Mouse (Mus musculus) spleen, postnatal 10 days (tissue): ENCODE results near the gene Psma4.
A peak's percentile ranks its signal among the peaks of the same experiment; 100 is the strongest.
"Not testable (repeated sequence)": the region's sequence is repeated elsewhere in the genome, so short reads cannot be mapped to it uniquely, and the experiment has no call there.

Experiments used
- DNase-seq, 2 experiments: peaks; one replicate each; pipeline ENCODE4 v3.0.0; 2021 to 2022; ENCODE audit warnings: low spot score in 2 of 2

The Psma4 gene

DNA sequence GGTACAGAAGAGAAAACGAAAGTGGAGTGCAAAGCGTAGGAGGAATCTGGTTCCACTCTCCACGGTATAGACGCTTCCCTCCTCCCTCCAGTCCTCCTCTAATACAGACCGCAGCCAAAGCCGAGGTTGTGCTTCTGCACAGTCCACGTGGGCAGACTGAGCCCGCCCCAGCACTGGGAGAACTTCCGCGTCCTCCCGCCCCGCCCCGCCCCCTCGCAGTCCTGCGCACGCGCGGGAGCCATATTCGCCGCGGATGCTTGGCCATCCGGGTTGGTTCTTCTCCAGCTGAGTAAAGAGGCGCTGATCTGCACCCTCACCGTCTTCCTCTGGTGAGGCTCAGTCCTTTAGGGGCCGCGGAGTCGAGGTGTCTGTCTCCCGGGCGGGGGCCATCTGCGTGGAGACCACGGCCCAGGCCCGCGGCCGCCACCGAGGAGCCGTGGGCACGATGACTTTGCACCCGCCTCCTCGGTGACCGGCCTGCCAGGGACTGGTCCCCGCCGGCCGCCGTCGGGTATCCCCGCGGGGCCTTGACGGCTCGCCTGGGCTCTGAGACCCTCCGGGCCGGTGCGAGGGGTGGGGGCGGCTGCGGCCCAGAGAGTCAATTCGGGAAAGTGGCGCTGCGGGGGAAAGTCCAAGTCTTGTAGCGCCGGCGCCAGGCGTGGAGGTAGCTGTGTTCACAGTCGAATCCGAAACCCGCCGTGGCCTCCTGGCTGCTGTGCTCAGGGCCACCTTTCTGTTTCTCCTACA lies at the start of gene Psma4, which contains the start of gene AY074887:
Psma4 (plus strand) TSS at position 216 of the 747 bp plus-strand sequence.
AY074887 (minus strand) TSS at position 424 of the 747 bp plus-strand sequence.
- DNase-seq: peak; percentile 91 to 93

DNA sequence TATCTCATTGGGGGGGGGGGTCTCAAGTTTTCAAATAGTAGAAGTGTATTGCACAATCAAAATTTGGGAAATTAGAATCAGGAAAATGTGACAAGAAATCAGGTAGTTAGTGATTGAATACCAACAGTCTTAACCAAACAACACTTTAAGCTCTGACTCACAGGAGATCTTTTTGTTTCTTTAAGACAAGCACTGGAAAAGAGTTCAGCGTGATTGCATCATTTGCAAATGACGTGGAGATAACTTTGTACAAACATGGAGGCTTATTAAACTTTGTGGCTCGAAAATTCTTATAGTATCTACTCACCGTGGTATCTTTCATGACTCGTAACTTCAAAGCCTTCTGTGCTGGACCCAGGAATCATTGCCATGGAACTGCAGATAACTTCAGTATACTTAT lies 41.1 kb upstream of the Psma4 start:
- DNase-seq: no peak

DNA sequence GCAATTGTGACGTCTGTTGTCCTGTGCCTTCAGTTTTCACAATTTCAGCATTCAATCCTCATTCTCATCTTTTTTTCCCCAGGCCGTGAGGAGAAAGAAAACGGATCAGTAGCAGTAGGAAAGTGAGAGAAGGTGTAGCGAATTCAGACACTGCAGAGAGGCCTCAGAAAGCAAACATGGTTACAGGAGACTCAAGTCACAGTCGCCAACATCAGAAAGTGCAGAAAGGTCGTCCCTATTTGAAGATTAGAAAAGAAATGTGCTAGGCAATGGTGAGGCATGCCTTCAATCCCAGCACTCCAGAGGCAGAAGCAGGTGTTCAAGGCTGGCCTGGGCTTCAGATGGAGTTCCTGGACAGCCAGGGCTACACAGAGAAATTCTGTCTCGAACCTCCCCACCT lies 35.0 kb upstream of the Psma4 start:
- DNase-seq: no peak

DNA sequence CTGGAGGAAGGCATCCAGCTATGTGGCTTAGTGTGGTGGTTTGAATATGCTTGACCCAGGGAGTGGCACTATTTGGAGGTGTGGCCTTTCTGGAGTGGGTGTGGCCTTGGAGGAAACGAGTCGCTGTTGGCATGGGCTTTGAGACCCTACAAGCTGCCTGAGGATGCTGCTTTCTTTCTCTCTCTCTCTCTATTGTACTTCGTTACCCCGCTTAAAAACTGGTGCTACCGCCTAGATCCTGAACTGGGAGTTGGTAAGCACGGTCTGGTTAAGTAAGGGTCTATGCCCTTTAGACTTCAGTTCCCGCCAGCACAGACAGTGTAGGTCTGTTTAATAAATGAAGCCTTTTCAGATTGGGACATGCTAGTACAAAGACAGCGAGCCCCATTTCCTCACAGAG lies 34.2 kb upstream of the Psma4 start:
- no peak for DNase-seq

DNA sequence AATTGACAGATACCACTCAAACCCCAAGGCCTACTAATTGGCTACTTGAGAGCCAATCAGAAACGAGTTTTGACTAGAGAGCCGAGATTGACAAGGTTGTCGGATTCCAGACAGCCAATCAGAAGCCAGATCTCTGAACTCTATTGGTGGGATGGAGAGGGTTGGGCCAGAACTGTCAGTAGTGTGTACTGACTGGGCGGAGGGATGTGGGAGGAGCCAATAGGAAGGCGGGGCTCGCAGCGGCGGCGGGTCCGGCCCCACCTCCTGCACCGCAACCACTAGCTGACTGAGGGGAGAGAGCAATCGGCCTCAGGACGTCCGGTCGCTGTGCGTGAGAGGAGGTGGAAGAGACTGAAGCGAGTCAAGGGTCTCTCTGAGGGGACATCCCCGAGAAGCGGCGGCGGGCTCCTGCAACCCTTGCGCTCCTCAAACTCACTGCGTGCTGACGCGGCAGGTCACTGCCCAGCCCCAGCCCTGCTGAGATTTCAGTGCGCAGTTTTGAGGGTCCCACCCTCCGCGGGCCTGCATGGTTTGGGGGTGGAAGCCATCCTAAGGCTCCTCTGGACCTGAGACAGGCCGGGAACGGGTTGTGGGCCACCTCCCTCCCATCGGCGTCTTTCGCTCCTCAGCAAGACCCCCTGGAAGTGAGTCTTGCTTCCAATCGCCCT lies 33.4 kb upstream of the Psma4 start, which contains the start of gene Hykk:
Hykk (plus strand) TSS at position 274 of the 668 bp plus-strand sequence.
- peak; percentile 26 to 84 for DNase-seq

DNA sequence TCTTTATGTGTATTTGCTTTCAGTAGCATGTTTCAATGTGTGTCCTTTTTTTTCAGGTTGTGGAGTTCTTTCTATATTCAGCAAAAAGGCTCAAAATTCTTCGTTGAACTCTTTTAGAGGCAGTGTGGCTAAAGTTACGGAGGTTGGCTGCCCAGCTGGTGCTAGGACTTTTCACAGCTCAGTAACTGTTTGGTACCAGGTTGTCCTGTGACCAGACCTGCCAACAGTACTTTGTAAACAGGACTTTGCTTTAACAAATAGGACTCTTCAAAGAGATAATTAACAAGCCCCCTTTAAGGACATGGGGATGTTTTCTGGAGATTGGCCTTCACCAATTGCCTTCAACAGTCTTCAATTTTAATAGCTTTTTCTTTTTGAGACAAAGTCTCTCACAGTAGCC lies 32.4 kb upstream of the Psma4 start:
- no peak for DNase-seq

DNA sequence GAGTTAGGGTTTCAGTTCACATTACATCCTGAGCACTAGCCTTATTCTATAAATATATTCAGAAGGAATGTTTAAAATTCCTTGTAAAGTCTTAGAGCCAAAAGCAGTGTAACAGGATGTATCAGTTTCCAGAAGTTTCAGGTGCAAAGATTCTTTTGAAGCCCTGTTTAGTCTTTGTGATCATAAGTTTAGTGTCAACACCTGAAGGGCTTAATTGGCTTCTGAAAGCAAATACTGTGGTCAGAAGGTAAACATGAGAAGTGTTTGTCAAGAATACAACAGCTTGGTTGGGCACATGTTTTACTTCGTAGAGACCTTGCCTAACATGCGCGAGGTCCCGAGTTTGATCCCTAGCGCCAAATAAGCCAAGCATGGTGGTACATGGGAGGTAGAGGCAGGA lies 31.8 kb upstream of the Psma4 start:
- DNase-seq: no peak

DNA sequence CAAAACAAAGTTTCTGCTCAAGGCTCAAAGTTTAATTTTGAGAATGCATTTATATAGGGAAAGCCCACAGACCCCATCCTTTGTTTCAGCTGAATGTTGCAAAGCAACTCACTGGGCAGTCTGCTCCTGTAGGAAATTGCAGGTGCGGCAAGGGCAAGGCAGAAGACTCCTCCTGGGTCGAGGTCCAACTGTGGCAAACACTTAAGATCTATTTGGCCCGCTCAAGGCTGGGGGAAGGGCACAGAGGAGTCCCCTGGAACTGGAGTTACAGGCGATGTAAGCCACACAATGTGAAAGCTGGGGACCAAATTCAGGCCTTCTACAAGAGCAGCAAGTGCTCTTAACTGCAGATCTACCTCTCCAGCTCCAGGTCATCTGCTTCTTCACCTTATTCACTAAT lies 30.6 kb upstream of the Psma4 start:
- no peak for DNase-seq

DNA sequence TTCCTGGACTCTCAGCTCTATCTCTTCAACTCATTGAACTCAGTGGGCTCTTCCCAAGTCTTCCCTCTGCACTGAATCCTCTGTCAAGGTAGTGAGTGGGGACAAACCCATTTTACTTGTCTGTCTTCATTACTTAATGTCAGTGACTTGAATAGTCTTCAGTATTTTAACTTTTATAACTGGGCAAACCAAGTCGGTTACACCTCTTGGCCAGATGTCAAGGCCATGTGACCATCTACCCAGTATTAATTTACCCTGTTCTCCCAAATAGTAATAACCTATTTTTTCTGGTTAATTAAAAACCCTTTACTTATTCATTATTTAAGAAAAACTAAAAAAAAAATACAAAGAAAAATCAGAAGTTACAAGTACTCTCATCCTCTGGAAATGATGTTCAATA lies 19.8 kb upstream of the Psma4 start:
- no peak for DNase-seq

DNA sequence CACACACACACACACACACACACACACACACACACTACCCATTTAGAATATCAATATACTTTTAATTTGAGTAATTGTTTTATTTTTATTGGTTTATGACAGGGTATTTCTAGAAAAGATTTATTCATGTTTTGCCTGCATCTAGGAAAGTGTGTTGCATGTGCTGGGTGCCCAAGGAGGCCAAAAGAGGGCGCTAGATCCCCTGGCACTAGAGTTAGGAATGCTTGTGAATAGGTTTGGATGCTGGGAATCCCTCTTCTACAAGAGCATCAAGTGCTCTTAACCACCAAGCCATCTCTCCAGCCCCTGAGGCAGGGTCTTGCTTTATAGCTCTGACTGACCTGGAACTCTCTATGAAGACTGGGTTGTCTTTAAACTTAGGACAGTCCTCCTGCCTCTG lies 18.8 kb upstream of the Psma4 start:
- no peak for DNase-seq

DNA sequence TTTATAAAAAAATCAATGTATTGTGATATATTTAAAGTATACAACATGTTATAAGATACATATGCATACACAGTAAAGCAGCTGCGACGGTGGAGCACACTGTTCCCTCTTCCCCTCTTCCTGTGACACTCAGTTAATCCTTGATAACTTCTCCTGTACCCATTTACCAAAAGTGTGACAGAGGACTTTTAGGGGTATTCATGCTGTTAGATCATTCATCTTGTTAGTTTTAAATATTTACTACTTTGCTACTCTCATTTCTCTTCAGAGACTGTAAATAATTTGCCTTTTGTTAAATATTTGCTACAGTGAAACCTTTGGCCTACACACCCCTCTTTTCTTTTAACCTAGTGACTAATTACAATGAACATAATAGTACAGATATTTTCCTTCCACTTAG lies 18.2 kb upstream of the Psma4 start:
- DNase-seq: no peak

DNA sequence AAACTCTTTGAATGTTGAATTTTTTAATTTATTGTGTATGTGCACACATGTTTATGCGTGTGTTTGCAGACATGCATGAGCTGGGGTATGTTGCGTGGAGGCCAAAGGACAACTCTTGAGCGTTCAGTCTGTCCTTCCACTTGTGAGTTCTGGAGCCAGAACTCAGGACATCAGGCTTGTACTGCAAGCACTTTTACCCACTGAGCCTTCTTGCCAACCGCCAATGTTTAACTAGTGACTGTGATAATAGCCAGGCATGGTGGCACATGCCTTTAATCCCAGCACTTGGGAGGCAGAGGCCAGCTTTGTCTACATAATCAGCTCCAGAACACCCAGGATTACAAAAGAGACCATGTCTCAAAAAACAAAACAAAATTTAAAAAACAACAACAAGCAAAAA lies 8.5 kb upstream of the Psma4 start:
- no peak for DNase-seq

DNA sequence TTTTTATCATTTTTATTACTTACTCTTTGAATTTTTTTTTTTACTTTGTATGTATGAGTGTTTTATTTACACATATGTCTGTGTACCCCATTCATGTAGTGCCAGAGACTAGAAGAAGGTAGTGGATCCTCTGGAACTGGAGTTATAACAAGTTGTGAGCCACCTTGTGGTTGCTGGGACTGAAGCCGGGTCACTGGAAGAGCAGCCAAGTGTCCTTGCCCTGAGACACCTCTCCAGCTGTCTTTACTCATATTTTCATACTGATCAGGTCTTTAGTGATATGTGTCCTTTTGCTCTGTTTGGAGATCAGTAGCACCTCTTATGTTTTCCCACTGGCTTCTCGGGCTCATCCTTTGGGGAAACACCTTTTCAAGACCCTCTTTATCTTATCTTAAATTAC lies 6.1 kb upstream of the Psma4 start:
- no peak for DNase-seq

DNA sequence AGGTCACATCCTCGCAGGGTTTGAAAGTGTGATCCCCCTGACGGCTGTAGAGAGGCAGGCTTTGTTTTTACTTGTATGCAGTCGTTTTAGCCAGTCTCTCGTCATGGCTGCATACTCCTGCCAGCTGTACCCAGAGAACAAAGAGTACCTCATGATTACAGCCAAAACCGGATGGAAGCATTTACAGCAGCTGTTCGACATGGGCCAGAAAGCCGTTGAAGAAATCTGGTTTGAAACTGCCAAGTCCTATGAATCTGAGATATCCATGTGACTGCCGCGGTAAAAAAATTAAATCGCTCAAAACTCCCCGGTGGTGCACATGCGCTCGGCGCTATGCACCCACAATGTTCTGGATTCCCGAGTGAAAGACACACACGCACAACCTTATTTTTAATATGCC lies 4.3 kb upstream of the Psma4 start:
- DNase-seq: no peak

DNA sequence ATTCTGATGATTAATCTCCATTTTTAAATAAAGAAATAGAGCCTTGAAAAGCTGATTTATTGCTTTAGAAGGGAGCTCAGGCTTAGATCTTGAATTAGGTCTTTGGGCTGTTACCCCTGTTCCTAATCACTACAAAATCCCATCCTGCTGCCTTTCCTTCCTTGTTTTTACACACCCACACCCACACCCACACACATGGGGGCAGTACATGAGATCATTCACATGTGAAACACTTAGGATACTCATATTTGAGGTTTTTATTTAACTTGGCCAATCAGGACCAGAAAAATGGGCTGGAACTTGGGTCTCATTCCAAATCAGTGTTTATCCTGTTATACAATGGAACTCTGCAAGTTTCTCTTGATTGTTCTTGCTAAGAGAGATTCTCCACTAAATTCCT lies 1.1 kb upstream of the Psma4 start:
- no peak for DNase-seq

DNA sequence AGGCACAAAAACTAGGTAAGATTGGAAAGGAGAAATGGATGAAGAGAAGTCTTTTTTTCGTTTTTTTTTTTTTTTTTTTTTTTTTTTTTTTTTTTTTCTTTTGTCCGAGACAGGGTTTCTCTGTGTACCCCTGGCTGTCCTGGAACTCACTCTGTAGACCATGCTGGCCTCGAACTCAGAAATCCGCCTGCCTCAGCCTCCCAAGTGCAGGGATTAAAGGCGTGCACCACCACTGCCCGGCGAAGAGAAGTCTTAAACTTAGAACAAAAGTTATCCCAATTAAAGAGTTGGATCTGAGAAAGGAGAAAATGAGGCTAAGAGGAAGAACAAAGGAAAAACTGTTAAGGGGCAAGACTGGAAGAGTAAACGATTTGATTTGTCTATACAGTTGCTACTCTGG lies 428 bp upstream of the Psma4 start:
- DNase-seq: not testable (repeated sequence)

DNA sequence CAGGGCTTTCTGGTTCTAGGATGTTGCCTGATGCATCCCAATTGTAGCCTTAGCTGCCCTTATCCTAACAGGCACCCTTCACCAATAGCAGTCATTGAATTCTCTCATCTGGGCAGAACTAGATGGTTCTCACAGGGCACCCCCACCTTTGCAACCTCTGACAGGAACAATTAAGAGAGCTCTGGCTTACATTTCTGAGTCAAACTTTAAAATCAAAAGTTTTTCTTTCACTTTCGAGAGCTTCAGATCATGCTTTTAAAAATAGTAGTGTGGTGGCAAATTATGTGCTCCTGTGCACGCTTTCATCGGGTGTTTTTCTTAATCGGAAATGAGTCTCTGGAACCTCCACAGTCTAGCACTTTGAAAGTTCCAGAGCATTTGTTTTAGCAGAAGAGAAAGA lies 10.5 kb downstream of the Psma4 start:
- DNase-seq: no peak

DNA sequence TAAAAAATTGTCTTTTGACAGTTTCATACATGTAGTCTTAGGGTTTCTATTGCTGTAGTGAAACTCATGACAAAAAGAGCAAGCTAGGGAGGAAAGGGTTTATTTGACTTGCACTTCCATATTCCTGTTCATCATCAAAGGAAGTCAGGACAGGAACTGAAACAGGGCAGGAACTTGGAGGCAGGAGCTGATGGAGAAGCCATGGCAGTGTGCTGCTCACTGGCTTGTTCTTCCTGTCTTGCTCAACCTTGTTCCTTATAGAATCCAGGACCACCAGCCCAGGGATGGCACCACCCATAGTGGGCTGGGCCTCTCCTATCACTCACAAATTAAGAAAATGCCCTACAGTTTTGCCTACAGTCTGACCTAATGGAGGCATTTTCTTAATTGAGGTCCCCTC lies 13.1 kb downstream of the Psma4 start:
- no peak for DNase-seq

DNA sequence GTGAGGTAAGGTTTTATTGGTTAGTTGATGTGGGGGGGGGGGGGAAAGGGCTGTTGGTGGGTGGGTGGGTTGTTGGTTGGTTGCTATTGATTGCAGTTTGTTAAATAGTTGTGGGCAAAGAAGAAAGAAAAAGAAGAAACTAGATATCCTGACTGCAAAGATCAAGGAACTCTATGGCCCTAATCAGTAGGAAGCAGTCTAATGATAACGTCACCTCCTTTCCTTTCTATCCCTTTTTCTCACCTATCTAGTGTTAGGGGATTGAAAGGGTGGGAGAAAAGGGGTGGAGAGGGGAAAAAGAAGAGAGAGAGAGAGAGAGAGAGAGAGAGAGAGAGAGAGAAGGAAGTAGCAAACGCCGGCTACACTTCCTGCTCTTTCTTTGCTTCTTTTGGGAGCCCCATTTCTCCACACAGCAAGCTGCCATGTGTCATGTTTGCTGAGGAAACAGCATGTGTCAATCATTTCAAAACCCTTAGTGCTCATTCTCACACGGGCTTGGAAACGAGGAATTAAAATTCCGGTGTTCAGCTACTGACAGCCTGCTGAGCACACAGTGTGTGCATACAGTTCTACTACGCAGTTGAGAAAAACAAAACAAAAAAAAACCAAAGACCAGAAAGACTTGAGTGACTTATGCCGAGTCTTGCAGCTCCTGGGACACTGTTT lies 19.5 kb downstream of the Psma4 start:
- DNase-seq: no peak

DNA sequence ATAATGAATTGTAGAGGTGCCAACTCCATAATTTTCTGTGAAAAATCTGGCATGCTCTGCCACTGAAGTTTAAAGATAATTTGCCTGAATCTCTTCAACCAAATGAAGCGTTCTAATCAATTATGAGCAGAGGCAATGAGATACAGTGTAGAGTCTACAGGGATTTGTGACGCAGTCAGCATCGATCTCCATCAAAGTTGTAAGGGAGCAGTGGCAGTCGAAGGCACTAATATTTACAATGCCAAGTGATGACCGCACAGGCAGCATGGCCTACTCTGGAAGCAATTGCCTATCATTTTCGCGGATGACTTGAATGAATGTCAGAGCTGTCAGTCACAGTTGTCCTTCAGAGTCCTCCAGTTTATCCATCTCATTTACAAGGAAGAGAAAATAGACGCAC lies 30.1 kb downstream of the Psma4 start, which contains the start of gene Chrna5:
Chrna5 (plus strand) TSS at position 207 of the 400 bp plus-strand sequence.
- DNase-seq: no peak

DNA sequence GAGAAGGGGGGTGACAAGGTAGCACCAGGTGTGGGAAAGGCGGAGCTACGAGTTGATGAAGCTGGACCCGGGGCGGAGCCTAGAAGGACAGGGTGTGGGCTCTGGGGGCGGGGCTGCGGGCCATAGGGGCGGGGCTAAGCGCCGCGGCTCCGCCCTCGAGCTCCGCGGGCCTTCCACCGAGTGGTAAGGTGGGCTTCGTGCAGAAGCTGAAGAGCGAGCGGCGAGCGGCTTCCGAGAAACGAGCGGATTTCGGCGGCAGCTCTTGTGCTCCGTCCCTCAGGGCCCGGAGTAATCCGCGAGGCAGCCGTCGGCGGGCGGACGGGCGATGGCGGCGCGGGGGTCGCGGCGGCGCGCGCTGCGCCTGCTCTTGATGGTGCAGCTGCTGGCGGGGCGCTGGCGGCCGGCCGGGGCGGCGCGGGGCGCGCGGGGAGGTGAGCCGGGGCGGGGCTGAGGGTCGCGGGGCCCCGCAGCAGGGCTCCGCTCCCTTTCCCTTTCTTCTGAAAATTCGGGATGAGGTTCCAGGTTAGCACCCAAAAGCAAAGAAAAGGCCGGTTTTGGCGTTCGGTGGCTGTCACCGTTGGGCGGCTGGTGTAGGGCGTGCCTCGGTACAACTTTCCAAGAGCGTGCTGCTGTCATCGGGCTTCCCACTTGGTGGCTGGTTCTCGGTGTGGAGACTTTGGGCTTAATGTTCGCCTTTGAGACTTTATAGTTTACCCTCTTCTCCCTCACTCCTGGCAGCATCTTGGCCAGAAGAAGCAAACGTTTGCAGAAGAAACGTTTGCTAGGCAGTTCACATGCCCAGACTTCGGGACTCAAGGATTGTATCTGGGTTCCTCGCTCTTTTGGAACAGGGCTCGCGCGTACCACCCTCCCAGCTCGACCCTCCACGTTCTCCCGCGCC lies 31.0 kb downstream of the Psma4 start:
- DNase-seq: peak in 1 of 2 experiments; percentile 32

DNA sequence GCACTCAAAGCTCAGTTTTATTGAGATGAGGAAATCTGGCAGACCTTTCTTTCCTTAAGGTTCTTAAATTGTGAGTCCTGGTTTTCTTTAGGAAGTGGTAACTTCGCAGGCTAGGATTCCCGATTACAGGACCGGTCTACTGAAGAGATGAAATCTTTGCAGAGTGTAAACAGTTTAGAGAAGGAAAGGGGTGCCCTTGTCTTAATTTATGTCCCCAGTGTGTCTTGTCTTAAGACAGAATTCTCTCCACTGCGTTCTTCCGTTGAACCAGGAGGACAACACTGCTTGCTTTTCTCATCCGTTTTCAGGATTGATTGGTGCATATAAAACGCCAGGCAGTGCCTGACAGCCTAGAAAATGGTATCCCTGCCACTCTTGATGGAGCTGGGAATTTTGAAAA lies 31.8 kb downstream of the Psma4 start:
- no peak for DNase-seq
